Mouse (Mus musculus) spleen, postnatal 10 days (tissue): ENCODE results near the gene I830077J02Rik.
"Not testable (repeated sequence)": the region's sequence is repeated elsewhere in the genome, so short reads cannot be mapped to it uniquely, and the experiment has no call there.

ENCODE experiments used
- DNase-seq, 2 experiments: peaks; one replicate each; pipeline ENCODE4 v3.0.0; 2021 to 2022; ENCODE audit warnings: low spot score in 2 of 2

The I830077J02Rik gene

DNA sequence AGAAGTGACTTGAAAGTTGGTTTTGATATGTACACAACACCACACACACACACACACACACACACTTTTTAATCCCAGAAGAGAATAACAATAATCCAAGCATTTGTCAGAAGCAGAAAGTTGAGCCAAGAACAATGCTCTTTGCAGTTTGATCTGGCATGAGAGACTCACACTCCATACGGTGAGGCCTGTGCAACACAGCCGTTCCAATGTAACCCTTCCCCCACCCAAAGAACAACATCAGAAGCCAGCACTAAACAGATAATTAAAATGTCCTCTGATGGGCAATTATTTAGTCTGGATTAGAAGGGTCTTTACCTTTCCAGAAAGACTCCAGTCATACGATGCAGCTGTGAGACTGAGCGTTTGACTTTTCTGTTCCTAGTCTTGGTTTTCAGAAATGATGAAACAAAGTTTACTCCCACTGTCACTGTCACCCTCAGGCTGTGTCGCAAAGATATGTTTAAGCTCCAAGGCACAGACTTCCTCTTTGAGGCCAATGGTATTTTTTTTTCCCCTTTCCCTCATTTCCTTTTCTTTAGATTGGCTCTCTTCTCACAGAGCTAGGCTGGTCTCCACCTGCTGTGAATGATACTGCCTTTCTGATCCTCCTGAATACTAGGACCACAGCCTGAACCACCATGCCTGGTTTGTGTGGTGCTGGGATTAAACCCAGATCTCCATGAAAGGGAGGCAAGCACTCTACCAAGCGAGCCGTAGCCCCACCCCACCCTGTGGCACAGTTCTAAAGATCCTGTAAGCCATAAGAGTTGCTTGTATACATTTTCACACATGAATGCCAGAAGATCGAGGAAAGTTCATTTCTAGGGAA is at the start of gene I830077J02Rik:
Gene I830077J02Rik, minus strand, starts transcription at position 425 of the 832 bp plus-strand sequence.
- no peak for DNase-seq

DNA sequence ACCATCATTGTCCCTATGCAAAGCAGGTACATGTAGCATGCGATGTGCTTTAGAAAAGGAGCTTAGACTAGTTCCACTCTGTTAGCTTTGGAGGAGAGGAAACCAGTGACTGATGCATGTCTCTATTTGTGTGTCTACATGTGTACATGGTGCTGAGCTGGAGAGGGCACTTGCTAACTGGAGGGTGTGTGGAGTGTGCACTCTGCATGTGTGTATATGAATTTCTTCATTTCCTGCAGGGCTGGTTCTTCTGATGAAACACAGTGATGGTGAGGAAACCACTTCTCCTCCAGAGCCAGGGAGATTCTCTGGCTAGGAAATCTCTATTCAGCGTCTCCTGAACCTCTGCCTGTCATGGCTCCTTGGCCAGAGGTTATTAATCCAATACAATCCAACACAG is 41.7 kb upstream of the I830077J02Rik start:
- no peak for DNase-seq

DNA sequence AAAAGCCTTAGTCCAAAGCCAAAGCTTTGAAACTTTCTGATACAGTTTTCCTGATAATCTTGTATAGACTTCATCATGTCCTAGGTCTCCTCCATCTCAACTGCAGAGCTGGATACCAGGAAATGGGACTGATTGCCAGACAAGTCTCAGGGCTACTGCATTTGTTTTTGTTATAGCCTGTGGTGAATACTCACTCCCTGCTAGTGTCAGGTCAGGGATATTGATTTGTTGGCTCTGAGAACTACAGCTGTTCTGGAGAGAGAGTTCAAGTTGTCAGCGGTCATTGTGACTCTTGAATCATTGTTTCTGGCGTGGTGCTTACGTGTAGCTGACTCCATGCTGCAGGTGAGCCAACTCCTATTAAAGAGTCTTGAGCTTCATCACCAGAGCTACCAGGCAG is 40.9 kb upstream of the I830077J02Rik start, which contains the start of gene Ovgp1:
Gene Ovgp1, plus strand, starts transcription at position 301 of the 400 bp plus-strand sequence.
- no peak for DNase-seq

DNA sequence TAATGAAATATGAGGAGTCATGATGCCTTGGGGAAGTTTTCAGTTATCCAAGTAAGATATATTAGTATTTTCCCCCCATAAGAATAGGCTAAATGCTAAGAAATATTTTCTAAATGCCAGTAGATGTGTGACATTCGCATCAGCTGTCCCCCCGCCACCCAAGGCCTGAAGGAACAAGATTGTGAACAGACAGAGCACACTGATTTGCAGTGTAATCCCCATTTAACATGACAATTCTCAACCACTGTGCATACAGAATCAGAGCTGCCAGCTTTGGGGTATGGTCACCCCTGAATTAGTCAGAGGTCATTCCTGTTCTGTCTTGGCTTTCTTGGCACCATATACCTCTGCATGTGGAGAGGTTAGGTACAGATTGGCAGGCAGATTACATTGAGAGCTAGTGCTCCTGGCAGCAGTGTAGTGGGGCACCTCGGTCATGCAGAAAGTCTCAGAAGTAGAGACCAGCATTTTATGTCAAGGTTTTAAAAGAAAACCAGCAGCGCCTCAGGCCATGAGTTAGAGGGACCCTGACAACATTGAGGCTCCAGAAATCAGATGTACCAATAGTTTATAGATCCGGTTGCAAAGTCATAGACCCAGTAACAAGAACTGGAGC is 39.5 kb upstream of the I830077J02Rik start:
- no peak for DNase-seq

DNA sequence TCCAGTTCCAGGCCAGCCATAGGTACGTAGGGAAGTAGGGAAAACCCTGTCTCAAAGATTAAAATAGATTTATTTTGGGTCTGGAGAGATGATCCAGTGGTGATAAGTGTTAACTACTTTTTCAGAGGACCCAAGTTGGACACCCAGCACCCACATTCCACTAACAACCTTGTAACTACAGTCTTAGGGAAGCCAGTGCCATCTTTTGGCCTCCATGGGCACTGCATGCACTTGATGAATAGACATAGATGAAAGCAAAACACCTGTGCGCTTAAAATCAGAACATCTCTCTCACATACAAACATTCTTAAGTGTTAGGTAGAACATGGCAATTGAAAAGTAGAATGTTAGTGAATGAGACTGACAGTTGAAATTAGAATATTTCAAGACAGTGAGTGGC is 28.2 kb upstream of the I830077J02Rik start:
- peak in 1 of 2 experiments; percentile 35 for DNase-seq

DNA sequence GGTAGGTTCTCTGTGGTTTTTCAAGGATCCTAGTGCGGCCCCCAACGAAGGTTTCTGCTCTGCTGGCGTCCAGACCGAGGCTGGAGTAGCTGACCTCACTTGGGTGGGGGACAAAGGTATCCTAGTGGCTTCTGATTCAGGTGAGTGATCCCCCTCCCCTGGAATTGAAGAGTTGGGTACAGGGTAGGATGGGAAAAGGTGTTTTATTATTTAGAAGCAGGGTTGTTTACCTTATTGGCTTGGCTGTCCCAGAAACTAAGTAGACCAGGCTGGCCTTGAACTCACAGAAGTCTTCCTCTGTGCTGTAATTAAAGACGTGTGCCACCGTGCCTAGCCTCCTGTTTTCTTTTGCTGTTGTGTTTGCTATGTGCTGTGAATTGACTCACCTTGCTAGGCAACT is 27.5 kb upstream of the I830077J02Rik start, which contains the start of gene Atp5f1:
Gene Atp5f1, minus strand, starts transcription at position 101 of the 400 bp plus-strand sequence.
- no peak for DNase-seq

DNA sequence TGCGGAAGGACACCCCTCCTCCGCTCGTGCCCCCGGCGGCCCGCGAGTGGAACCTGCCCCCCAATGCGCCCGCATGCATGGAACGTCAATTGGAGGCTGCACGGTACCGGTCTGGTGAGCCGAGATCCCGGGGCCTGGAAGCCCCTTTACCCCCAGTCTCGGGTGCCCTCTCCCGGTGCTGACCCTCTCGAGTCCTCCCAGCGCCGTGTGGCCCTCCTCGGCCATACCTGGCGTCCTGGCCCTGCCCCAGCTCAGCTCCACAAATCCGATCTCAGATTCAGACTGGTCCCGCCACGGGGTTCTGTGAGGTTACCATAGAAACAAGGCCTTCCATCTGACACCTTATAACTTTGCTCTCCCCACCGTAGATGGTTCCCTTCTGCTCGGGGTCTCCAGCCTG is 27.1 kb upstream of the I830077J02Rik start:
- no peak for DNase-seq

DNA sequence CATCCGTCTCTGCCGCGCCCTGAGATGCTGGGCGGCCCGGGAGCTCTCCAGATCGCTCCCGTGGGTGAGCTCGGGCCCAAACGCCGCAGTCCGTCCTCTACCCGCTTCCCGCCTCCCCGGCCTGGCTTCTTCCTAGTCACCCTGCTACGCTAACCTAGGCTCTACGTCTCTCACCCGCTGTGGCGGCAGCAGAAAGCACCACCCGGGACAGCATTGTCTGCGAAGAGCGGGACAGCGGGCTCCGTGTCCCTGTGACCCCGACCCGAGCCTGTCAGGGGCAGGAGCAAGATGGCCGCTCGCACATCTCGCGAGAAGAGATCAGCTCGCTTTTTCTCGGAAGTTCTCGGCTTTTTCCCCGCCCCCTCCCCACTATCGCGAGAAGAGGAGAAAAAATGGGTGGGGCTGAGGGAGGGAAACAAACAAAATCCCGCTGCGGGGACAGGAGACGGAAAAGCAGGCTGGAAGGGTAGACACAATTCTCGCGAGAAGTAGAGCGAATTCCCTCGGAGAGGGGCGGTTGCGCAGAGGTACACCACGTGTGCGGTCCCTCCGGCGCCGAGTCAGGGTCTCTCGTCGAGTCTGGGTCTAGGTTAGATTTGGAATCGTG is 26.6 kb upstream of the I830077J02Rik start, which contains the start of gene Wdr77:
Gene Wdr77, plus strand, starts transcription at position 396 of the 607 bp plus-strand sequence.
- peak; percentile 96 to 97 for DNase-seq

DNA sequence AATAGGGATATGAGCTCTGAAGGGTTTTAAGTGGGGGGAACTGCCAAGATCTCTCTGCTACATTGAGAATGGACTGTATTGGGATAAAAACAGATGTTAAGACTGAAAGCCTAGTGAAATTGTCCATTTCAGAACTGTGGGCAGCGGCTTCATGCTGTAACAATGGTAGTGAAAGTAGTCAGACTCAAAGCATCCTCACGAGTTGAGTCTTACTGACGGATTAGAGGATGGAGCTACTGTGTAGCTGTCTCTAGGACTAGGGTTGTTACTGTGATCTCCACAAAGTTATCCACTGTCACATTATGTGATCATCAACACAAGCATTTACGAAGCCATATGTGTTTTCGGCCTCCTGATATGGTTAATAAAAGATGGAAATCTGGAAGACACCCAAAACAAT is 25.7 kb upstream of the I830077J02Rik start:
- no peak for DNase-seq

DNA sequence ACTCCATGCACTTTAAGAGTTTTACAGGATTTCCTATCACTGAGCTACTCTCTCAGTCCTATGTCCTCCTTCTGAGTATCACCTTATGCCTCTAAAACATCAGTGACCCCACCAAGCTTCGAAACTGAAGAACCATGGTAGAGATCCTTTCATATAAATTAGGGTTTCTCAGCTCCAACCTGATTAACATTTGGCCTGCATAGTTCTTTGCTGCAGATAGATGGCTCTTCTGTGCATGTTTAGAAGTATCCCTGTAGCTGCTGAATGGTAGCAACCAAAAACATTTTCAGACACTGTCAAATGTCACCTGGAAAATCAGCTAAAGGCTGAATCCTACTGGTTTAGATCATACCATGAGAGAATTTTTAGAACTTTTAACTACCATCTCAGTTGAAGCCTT is 24.8 kb upstream of the I830077J02Rik start:
- DNase-seq, result no peak

DNA sequence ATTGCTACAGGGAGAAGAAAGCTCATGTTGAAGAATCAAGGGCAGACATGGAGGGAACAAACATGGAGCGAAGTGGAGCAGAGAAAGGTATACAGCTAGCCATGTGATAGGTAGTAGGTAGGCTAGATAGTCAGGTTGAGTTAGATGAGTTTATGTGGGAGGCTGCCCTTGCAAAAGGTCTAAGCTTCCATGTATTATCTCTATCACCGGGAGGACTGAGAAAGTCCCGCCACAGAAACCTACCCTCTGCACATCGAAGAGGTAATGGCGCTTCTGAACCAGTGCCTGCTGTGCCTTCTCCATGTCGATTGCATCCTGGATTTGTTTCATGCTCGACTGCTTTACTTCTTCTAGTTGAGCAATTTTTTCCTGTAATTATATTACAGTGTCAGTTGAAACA is 18.9 kb upstream of the I830077J02Rik start:
- DNase-seq, result no peak

DNA sequence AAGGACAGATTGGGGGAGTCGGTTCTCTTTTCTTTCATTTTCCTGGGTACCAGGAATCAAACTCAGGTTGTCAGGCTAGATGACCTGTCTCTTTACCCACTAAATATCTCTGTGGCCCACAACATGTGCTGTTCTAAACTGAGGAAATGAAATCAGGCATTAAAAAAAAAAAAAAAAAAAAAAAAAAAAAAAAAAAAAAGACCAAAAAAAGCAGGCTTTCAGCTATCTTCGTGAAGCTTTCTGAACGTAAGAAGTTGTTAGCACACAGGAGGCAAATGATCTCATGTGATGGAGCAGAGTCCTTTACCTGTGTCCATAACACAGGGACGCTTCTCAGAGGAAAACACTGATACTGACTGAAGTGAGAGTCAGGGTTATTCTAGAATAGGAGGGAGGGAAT is 3.6 kb upstream of the I830077J02Rik start:
- DNase-seq, result no peak

DNA sequence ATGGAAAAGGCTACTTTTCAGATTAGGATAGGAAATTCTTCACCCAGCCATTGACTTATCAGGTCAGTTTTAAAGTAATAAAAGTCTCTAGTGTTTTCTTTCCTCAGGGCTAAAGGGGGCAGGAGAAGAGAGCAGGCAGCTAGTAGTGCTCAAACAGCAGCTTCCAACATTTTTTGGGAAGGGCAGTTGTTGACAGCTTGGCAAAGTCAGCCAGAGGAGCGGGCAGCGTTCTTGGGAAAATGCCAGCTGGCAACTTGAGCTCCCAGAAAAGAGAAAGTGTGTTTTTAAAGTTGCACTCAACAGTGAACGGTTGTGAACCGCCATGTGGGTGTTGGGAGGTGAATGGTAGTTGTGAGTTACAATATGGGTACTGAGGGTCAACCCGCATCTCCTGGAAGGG is 2.6 kb upstream of the I830077J02Rik start:
- no peak for DNase-seq

DNA sequence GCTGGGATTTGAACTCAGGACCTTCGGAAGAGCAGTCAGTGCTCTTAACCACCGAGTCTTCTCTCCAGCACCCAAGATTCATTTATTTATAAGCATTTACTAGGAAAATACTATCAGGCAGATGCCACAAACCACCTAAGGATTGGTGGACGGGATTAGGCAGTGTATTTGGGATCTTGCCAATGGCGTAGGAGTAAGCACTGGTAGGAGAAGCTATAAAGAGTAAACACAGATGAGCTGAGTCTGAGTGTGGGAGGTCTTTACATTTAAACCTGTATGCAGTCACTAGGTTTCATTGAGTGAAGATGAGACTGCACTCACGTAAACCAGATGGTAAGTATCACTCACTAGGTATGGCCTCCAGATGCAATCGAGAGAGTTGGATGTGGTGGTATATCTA is 1.5 kb upstream of the I830077J02Rik start:
- no peak for DNase-seq

DNA sequence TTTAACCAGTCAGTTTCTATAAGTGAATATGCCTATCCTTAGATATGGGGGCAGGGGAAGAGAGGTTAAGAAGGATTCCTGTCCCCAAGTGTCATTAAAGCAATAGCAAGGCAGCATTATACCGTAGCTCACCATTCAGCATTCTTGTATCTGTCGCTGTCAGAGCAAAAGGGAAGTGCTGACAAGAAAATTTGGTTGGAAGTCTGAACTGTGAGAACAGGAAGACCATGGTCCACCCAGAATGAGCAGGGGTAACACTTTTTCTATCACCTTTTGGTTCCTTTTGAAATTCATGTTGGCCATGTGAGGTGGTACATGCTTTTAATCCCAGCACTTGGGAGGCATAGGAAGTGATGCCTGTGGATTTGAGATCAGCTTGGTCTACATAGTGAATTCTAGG is 1.4 kb downstream of the I830077J02Rik start:
- DNase-seq, result no peak

DNA sequence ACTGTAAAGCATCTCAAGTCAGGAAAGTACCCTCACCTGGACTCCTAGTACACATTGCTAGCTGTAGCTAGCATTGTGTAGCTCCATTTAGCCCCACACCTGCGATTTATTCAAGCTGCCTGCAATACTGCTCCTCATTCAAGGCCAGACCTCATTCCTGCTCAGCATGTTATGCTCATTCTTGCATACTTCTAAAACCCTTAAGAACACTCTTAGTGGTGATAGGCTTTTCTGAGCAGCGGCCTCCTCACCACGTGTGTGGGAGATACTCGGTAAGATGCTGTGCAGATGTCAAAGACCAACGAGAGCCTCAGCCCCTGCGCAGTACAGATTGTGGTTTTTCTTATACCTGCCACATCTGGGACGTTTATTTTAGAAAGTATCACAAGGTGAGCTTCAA is 2.6 kb downstream of the I830077J02Rik start:
- no peak for DNase-seq

DNA sequence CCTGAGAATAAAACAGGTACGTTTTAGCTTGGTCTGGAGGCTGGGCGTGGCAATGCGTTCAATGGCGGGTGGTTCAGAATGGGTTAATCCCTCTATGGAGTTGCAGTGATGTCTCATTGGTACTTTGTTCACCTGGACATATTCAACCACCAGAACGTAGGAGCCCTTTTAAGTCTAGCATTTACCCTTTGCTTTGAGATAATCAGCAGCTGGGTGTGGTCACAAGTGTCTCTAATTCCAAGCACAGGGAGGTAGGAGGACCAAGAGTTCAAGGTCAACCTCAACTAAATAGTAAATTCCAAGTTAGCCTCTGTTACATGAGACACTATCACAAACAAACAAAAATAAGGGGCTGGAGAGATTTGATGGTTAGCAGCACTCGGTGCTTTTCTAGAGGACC is 3.7 kb downstream of the I830077J02Rik start:
- no peak for DNase-seq

DNA sequence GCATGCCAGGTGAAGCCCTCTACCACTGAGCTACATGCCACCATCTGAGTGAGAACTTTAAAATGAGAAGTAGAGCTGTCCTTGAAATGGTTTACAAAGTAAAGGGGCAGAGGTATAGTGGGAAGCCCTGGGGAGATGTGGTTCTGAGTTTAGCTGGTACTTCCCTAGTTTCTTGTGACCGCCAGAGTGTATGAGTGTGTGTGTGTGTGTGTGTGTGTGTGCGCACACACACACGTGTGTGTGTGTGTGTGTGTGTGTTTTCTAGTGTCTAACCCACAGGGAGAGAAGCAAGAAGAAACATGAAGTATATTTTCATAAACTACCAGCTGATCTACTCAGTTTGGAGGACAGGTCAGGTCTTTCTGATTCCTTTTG is 4.3 kb downstream of the I830077J02Rik start:
- DNase-seq, result no peak

DNA sequence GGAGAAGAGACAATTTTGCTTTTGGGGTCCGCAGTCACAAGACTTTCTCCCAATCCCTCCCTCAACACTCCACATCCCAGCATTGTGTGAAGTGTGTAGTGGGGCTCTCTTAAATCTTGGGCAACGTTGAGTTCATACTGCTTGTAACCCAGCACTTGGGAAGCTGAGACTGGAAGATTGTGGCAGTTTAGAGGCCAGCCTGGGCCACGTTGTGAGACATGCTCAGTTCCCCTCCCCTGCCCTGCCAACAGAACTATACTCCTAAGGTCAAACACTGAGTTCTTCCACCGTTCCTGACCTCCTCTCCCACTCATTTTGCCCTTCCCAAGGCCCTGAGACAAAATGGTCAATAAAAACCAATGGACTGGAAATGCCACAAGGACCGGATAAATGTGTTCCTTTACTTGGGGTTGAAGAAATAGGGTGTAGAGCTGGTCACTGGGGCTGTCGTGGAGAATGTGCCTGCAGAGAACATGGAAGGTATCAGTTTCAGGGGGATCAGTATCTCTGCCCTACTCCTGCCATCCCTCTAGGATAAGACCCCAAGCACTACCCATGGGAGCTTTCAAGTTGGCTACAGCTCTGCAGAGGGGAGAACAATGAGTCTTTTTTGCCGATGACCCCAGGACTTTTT is 4.8 kb downstream of the I830077J02Rik start:
- DNase-seq, result no peak

DNA sequence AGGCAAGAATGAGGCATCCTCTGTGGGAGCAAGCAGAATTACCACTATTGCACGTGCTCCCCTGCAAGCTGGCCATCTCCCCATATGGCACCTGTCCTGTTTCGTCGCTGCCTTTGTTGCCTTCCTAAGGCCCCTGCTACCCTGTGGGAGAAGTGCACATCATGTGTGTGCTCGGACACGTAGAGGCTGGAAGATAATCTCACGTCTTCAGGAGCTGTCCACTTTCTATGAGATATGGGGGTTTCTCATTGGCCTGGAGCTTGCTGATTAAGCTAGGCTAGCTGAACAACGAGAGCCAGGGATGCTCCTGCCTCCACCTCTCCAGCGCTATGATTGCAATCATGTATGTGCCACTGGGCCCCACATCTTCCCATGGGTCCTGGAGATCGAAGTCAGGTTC is 7.8 kb downstream of the I830077J02Rik start:
- no peak for DNase-seq

DNA sequence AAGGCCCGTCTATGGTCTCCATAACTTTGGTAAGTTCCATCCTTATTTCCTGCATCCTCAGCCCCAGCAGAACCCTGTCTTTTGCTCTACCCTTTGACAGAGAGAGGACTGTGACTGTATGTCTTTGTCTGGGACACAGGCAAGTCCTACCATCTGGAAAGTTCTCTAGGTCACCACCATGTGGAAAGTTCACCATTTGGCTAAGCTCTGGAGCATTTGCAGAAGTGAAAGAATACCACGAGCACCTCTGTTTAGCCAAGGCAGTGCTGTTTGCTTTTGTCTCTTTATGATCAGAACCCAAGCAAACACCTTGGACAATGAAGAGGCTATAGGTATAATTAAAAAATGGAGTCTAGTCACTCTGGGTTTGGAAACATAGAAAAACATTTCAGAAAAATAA is 10.5 kb downstream of the I830077J02Rik start:
- DNase-seq, result no peak

DNA sequence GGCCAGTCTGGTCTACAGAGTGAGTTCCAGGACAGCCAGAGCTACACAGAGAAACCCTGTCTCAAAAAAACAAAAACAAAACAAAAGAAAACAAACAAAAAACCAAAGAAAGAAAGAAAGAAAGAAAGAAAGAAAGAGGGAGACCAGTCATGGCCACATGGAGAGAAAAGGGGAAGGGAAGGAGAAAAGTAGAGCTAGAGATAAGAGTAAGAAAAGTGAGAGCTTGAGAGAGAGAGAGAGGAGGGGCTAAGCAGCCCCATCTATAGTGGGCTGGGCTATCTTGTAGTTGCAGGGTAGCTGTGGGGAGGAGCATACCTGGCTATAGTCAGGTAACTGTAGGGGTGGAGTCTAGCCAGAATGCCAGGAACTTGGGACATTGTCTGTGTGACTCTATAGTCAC is 11.7 kb downstream of the I830077J02Rik start:
- DNase-seq, result not testable (repeated sequence)
